21 mouse cellular contexts compared by ENCODE assay signal in the genomic region with DNA sequence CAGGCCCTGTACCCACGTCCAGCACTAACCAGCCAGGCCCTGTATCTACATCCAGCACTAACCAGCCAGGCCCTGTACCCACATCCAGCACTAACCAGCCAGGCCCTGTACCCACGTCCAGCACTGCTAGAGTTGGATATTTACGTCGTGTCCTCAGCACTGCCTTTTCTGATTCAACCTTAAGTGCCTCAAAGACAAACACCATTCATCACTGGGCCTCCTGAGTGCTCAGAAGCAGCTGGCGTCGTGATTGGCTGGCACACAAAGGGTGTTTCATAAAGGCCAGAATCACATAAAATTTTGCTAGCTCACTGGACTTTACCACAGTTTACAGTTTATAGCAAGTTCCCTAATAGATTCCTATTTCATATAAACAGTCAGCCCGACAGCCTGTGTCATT. TPM values are rescaled to one million over a fixed set of nuclear protein-coding genes. Genes with fewer than 3 reads are reported as not detected.
DNase-seq lines count a peak whose midpoint lies in the region; ATAC-seq and TF ChIP-seq lines count a peak whose summit lies in the region.
"Had no signal": no experiment of that assay in that cellular context is flagged by ENCODE, and none has a peak within 500 bp of the region (broad histone marks: within the 10 kb centered on the region; RNA-seq: fewer than 3 reads in every experiment).

No protein-coding gene starts in this region.

- TF ChIP-seq CTCF in midbrain, postnatal 0 days (IDR thresholded peaks at IDR 0.05), result no peak
- no peak for TF ChIP-seq CTCF in brain, embryonic 14.5 days (IDR thresholded peaks at IDR 0.05; ENCODE audit: borderline replicate concordance, extremely low read depth, insufficient read depth, insufficient read length)

- H3K9me3 ChIP-seq in hindbrain, embryonic 10.5 days, result 0 out of 2 replicates have a peak, but pooled peaks cover 3% of the 10 kb centered on the region
- H3K9me3 ChIP-seq in hindbrain, embryonic 14.5 days (ENCODE audit: control insufficient read depth, low read length), result peaks cover 5% of the 10 kb centered on the region; the same call in 1 of the 2 replicates
- H3K9me3 ChIP-seq in midbrain, embryonic 10.5 days (replicated peaks), result peaks cover 5% of the 10 kb centered on the region
- H3K9me3 ChIP-seq in midbrain, postnatal 0 days (ENCODE audit: low read length), result no peaks in the 10 kb centered on the region
- H3K9me3 ChIP-seq in stomach, embryonic 16.5 days (replicated peaks; ENCODE audit: control insufficient read depth, low read length), result peaks cover 3% of the 10 kb centered on the region; the same call in 1 of the 2 replicates

- H3K4me3 ChIP-seq in hindbrain, embryonic 10.5 days, result no peak overlapping the region
- no peak overlapping the region for H3K4me3 ChIP-seq in hindbrain, embryonic 14.5 days (replicated peaks; ENCODE audit: low read length)
- no peak overlapping the region for H3K4me3 ChIP-seq in midbrain, embryonic 10.5 days
- H3K4me3 ChIP-seq in midbrain, postnatal 0 days (ENCODE audit: low read depth, low read length), result no peak overlapping the region
- H3K4me3 ChIP-seq in stomach, embryonic 16.5 days (replicated peaks; ENCODE audit: low read length), result no peak overlapping the region
- H3K4me3 ChIP-seq: heart, embryonic 12.5 days; hindbrain, embryonic 13.5 days; kidney, embryonic 15.5 days; neural tube, embryonic 12.5 days had no signal

- 0 out of 2 replicates have a peak overlapping the region, but pooled peaks have one; percentile 35 for H3K27ac ChIP-seq in hindbrain, embryonic 10.5 days
- H3K27ac ChIP-seq in hindbrain, embryonic 14.5 days, result no peak overlapping the region
- peak overlapping the region; percentile 59 for H3K27ac ChIP-seq in midbrain, embryonic 10.5 days (replicated peaks)
- H3K27ac ChIP-seq in midbrain, postnatal 0 days (ENCODE audit: low read depth, low read length), result no peak overlapping the region
- H3K27ac ChIP-seq in stomach, embryonic 16.5 days (ENCODE audit: low read length), result no peak overlapping the region; the same call in 1 of the 2 replicates
- H3K27ac ChIP-seq: hindbrain, embryonic 13.5 days; kidney, embryonic 15.5 days; neural tube, embryonic 12.5 days had no signal

- H3K4me1 ChIP-seq in hindbrain, embryonic 10.5 days (replicated peaks), result peaks cover 7% of the 10 kb centered on the region; the same call in 1 of the 2 replicates
- no peaks in the 10 kb centered on the region for H3K4me1 ChIP-seq in hindbrain, embryonic 14.5 days (replicated peaks; ENCODE audit: control insufficient read depth, insufficient read depth, low read length)
- peaks cover 16% of the 10 kb centered on the region for H3K4me1 ChIP-seq in midbrain, embryonic 10.5 days
- H3K4me1 ChIP-seq in midbrain, postnatal 0 days (ENCODE audit: insufficient read depth, low read length), result no peaks in the 10 kb centered on the region
- peaks cover 19% of the 10 kb centered on the region for H3K4me1 ChIP-seq in stomach, embryonic 16.5 days (ENCODE audit: control insufficient read depth, insufficient read depth, low read length)
- H3K4me1 ChIP-seq: heart, embryonic 12.5 days; hindbrain, embryonic 13.5 days had no signal

- ATAC-seq in hindbrain, embryonic 14.5 days (ENCODE audit: low FRiP score), result no peak
- no peak for ATAC-seq in midbrain, postnatal 0 days (ENCODE audit: low FRiP score)
- ATAC-seq in stomach, embryonic 16.5 days (ENCODE audit: insufficient read depth, low FRiP score), result no peak
- ATAC-seq: liver, postnatal 0 days had no signal

- no peak overlapping the region for H3K9ac ChIP-seq in hindbrain, embryonic 14.5 days
- H3K9ac ChIP-seq in midbrain, postnatal 0 days (replicated peaks; ENCODE audit: low read length, poor library complexity, severe bottlenecking), result no peak overlapping the region
- peak overlapping the region; percentile 39; the same call in 1 of the 2 replicates for H3K9ac ChIP-seq in stomach, embryonic 16.5 days (ENCODE audit: low read length)
- H3K9ac ChIP-seq: heart, embryonic 12.5 days; hindbrain, embryonic 13.5 days; kidney, embryonic 15.5 days; liver, postnatal 0 days; neural tube, embryonic 12.5 days had no signal

- 70% methylated on average over 7 of the region's 7 CpGs for WGBS in hindbrain, embryonic 10.5 days
- 52% methylated on average over 7 of the region's 7 CpGs for WGBS in hindbrain, embryonic 14.5 days
- WGBS in midbrain, embryonic 10.5 days, result 79% methylated on average over 7 of the region's 7 CpGs
- WGBS in midbrain, postnatal 0 days, result 65% methylated on average over 7 of the region's 7 CpGs
- 18% methylated on average over 7 of the region's 7 CpGs for WGBS in stomach, embryonic 16.5 days

- H3K4me2 ChIP-seq in hindbrain, embryonic 14.5 days (replicated peaks), result no peak overlapping the region
- no peak overlapping the region for H3K4me2 ChIP-seq in midbrain, postnatal 0 days (ENCODE audit: low read depth, low read length, poor library complexity, severe bottlenecking)
- H3K4me2 ChIP-seq in stomach, embryonic 16.5 days (ENCODE audit: low read depth, low read length), result no peak overlapping the region
- H3K4me2 ChIP-seq: heart, embryonic 12.5 days; hindbrain, embryonic 13.5 days; kidney, embryonic 15.5 days; neural tube, embryonic 12.5 days had no signal

- TF ChIP-seq POLR2A in brain, embryonic 14.5 days (IDR thresholded peaks at IDR 0.05; ENCODE audit: borderline replicate concordance, extremely low read depth, insufficient read depth, insufficient read length, poor library complexity, severe bottlenecking), result no peak

- DNase-seq in hindbrain, embryonic 10.5 days (ENCODE audit: low spot score), result no peak
- DNase-seq in hindbrain, embryonic 14.5 days (ENCODE audit: low spot score), result no peak
- DNase-seq in midbrain, embryonic 10.5 days (ENCODE audit: low spot score), result no peak
- no peak for DNase-seq in midbrain, postnatal 0 days (ENCODE audit: low spot score)
- peak; percentile 42 for DNase-seq in brain, embryonic 14.5 days (ENCODE audit: low read depth)
- no peak for DNase-seq in ovary, postnatal 14 days (ENCODE audit: low spot score)
- DNase-seq: adrenal gland, adult 2 months; cerebellum, adult 9-10 months; gastrocnemius, postnatal 10 days; heart, adult 11 months; heart, postnatal 14 days; liver; liver, postnatal 0 days; right cerebral cortex, adult 18-20 months; thymus, adult 18-20 months had no signal

- H3K27me3 ChIP-seq in hindbrain, embryonic 10.5 days (ENCODE audit: insufficient read depth, poor library complexity, severe bottlenecking), result no peaks in the 10 kb centered on the region
- no peaks in the 10 kb centered on the region for H3K27me3 ChIP-seq in hindbrain, embryonic 14.5 days (ENCODE audit: control insufficient read depth, insufficient read depth, low read length)
- H3K27me3 ChIP-seq in midbrain, embryonic 10.5 days (ENCODE audit: low read depth, poor library complexity, severe bottlenecking), result no peaks in the 10 kb centered on the region
- H3K27me3 ChIP-seq in midbrain, postnatal 0 days (ENCODE audit: insufficient read depth, low read length), result no peaks in the 10 kb centered on the region
- no peaks in the 10 kb centered on the region for H3K27me3 ChIP-seq in stomach, embryonic 16.5 days (ENCODE audit: control insufficient read depth, insufficient read depth, low read length)
- H3K27me3 ChIP-seq: heart, embryonic 12.5 days; hindbrain, embryonic 13.5 days; kidney, embryonic 15.5 days; neural tube, embryonic 12.5 days had no signal

- no peaks in the 10 kb centered on the region for H3K36me3 ChIP-seq in hindbrain, embryonic 10.5 days
- H3K36me3 ChIP-seq in hindbrain, embryonic 14.5 days (replicated peaks; ENCODE audit: control insufficient read depth, insufficient read depth), result no peaks in the 10 kb centered on the region
- H3K36me3 ChIP-seq in midbrain, embryonic 10.5 days, result no peaks in the 10 kb centered on the region
- H3K36me3 ChIP-seq in midbrain, postnatal 0 days (ENCODE audit: insufficient read depth, low read length), result no peaks in the 10 kb centered on the region
- no peaks in the 10 kb centered on the region for H3K36me3 ChIP-seq in stomach, embryonic 16.5 days (ENCODE audit: control insufficient read depth, insufficient read depth, low read length)
- H3K36me3 ChIP-seq: heart, embryonic 12.5 days; hindbrain, embryonic 13.5 days; kidney, embryonic 15.5 days; neural tube, embryonic 12.5 days had no signal

RNA-seq across cellular contexts. Expression of a gene that starts 59.8 kb away (rescaled TPM):
- polyA plus RNA-seq in hindbrain, embryonic 10.5 days (2016; fragmentation: Nextera tagmentation; extraction: Ambion mirVana), result 0.96 and 1.9 TPM in 2 replicates
- 1.4 and 1.7 TPM in 2 replicates for polyA plus RNA-seq in hindbrain, embryonic 14.5 days (2014; fragmentation: Nextera tagmentation; extraction: Ambion mirVana)
- 1.2 and 1.3 TPM in 2 replicates for polyA plus RNA-seq in midbrain, embryonic 10.5 days (2016; fragmentation: Nextera tagmentation; extraction: Ambion mirVana)
- total RNA-seq in midbrain, postnatal 0 days (2014; rRNA removed), result not detected in 2 replicates
- polyA plus RNA-seq in midbrain, postnatal 0 days (2015; fragmentation: Nextera tagmentation; extraction: Ambion mirVana), result 0.90 and 1.0 TPM in 2 replicates
- 0.36 and 0.39 TPM in 2 replicates for polyA plus RNA-seq in brain, embryonic 14.5 days (2012; rRNA removed)
- polyA plus RNA-seq in stomach, embryonic 16.5 days (2015; fragmentation: Nextera tagmentation; extraction: Ambion mirVana), result 0.80 and 0.94 TPM in 2 replicates
- total RNA-seq: megakaryocyte, adult 5-6 weeks had no signal

Comparison
In these comparisons a context has a peak if more than half of its experiments do, and no peak if none do; other contexts are left out.
1. H3K27ac ChIP-seq: peak in hindbrain, embryonic 10.5 days (single experiment) and midbrain, embryonic 10.5 days (single experiment); none in hindbrain, embryonic 14.5 days (single experiment), midbrain, postnatal 0 days (single experiment) and stomach, embryonic 16.5 days (single experiment).